Mouse (Mus musculus) limb, embryonic 14.5 days (tissue): ENCODE data around the gene Nfe2l1. TPM values are rescaled to one million over a fixed set of nuclear protein-coding genes. Genes with fewer than 3 reads are reported as not detected.

Experiments used
- ATAC-seq: fragments of 200-750 bp; cut with Nextera tagmentation; 2 replicates; pipeline ENCODE4 v1.8.0; 2017; ENCODE audit warnings: low read depth, moderate number of reproducible peaks, moderate TSS enrichment; ENCODE audit not compliant: low FRiP score
- DNase-seq: peaks from one replicate; pipeline ENCODE4 v3.0.0-alpha.2; 2015; ENCODE audit warnings: low spot score
- H3K27ac ChIP-seq: fragments of 300-500 bp; sonication (generic); replicated peaks from 2 replicates; pipeline ENCODE4 v1.5.1; 2014; ENCODE audit warnings: low read depth, mild to moderate bottlenecking, low read length, moderate library complexity, mixed read lengths
- H3K27me3 ChIP-seq: fragments of 300-500 bp; sonication (generic); 2 replicates; pipeline ENCODE4 v1.6.1; 2014; ENCODE audit warnings: low read length, mixed read lengths; ENCODE audit not compliant: control insufficient read depth, insufficient read depth
- H3K36me3 ChIP-seq: fragments of 300-500 bp; sonication (generic); 2 replicates; pipeline ENCODE4 v1.6.1; 2014; ENCODE audit warnings: mild to moderate bottlenecking, low read length, moderate library complexity, mixed read lengths; ENCODE audit not compliant: control insufficient read depth, insufficient read depth
- H3K4me1 ChIP-seq: fragments of 300-500 bp; sonication (generic); 2 replicates; pipeline ENCODE4 v1.6.1; 2014; ENCODE audit warnings: antibody characterized with exemption, low read length, mixed read lengths; ENCODE audit not compliant: control insufficient read depth, insufficient read depth
- H3K4me2 ChIP-seq: fragments of 300-500 bp; sonication (generic); replicated peaks from 2 replicates; pipeline ENCODE4 v1.6.1; 2014; ENCODE audit warnings: low read depth, mild to moderate bottlenecking, low read length, moderate library complexity; ENCODE audit not compliant: severe bottlenecking
- H3K4me3 ChIP-seq: fragments of 300-500 bp; sonication (generic); replicated peaks from 2 replicates; pipeline ENCODE4 v1.5.1; 2014; ENCODE audit warnings: low read length
- H3K9ac ChIP-seq: fragments of 300-500 bp; sonication (generic); 2 replicates; pipeline ENCODE4 v1.6.1; 2014; ENCODE audit warnings: mild to moderate bottlenecking, low read depth, low read length, moderate library complexity; ENCODE audit not compliant: severe bottlenecking
- H3K9me3 ChIP-seq: fragments of 300-500 bp; sonication (generic); 2 replicates; pipeline ENCODE4 v1.6.1; 2016; ENCODE audit warnings: low read length; ENCODE audit not compliant: control insufficient read depth
- POLR2A ChIP-seq: fragments of 200-500 bp; IDR thresholded peaks from 2 replicates; pipeline ENCODE4 v1.8.0; 2012; ENCODE audit warnings: inconsistent platforms, mild to moderate bottlenecking, moderate library complexity, borderline replicate concordance; ENCODE audit not compliant: insufficient read depth, insufficient read length; ENCODE audit errors: extremely low read depth
- WGBS: fragments of 180-500 bp; shearing (Covaris S2); extraction: QIAGEN DNeasy Blood & Tissue Kit; methylation state at CpG from one replicate; pipeline ENCODE4 v1.1.7; 2014; 5-methylcytosine and 5-hydroxymethylcytosine counted together
- polyA plus RNA-seq, 2 experiments: library from polyadenylated mRNA; depleted of rRNA in 1 of 2; stranded (reverse) in 1 of 2; unstranded in 1 of 2; fragments of >200 nt; fragmentation: Nextera tagmentation in 1 of 2; extraction: Ambion mirVana in 1 of 2; gene quantifications; 2 replicates each; pipeline versions ENCODE4 v1.2.1 to v1.2.3; 2012 to 2014

The Nfe2l1 gene
- polyA plus RNA-seq, 2 experiments, result 42.0 to 94.5 TPM

DNA sequence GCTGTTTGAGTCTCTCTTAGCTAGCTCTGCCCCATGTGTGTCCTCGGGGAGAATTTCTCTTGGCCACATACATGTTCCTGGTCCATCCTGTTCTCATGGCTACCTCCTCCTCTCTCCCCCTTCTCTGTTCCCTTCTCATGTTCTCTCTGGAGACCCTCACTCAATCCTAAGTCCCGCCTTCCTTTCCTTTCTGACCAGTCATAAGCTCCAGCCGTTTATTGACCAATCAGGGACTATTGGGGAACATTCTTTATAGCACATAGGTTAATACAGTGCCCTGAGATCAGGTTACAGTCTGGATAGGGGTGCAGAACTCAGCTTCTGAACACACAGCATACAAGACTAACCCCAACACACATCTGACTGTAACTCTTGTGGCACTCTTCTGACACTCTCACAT, 17.5 kb upstream of the Nfe2l1 start:
- no peaks in the 10 kb centered on the region for H3K36me3 ChIP-seq
- no peak overlapping the region for H3K4me2 ChIP-seq
- ATAC-seq (peak; percentile 75), DNase-seq (peak; percentile 35)
- no peak for TF ChIP-seq POLR2A
- no peaks in the 10 kb centered on the region for H3K9me3 ChIP-seq
- 0 out of 2 replicates have a peak, but pooled peaks cover 4% of the 10 kb centered on the region for H3K4me1 ChIP-seq
- no peak overlapping the region for H3K4me3 ChIP-seq
- no peaks in the 10 kb centered on the region for H3K27me3 ChIP-seq
- 36% methylated on average over 3 of the region's 3 CpGs for WGBS
- no peak overlapping the region for H3K9ac ChIP-seq
- H3K27ac ChIP-seq, result no peak overlapping the region

DNA sequence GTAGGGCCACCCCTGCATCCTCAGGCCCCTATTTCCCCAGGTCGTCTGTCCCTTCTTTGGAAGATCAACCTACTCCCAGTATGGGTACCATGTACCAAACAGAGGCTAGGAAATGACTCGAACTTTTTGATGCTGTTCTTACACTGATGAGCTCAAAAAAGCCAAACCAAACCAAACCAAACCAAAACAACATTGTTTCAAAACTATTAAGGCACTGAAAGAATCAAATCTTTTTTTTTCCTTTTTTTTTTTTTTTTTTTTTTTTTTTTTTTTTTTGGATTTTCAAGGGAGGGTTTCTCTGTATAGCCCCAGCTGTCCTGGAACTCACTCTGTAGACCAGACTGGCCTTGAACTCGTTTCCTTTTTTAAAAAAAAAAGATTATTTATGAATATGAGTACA, 13.9 kb upstream of the Nfe2l1 start:
- H3K4me3 ChIP-seq, result no peak overlapping the region
- ATAC-seq, result no peak
- no peaks in the 10 kb centered on the region for H3K9me3 ChIP-seq
- H3K4me2 ChIP-seq, result no peak overlapping the region
- no peak overlapping the region for H3K27ac ChIP-seq
- 54% methylated on average over 3 of the region's 3 CpGs for WGBS
- no peak for DNase-seq
- no peaks in the 10 kb centered on the region for H3K36me3 ChIP-seq
- H3K27me3 ChIP-seq, result no peaks in the 10 kb centered on the region
- no peak for TF ChIP-seq POLR2A
- H3K4me1 ChIP-seq, result no peaks in the 10 kb centered on the region
- H3K9ac ChIP-seq, result no peak overlapping the region

DNA sequence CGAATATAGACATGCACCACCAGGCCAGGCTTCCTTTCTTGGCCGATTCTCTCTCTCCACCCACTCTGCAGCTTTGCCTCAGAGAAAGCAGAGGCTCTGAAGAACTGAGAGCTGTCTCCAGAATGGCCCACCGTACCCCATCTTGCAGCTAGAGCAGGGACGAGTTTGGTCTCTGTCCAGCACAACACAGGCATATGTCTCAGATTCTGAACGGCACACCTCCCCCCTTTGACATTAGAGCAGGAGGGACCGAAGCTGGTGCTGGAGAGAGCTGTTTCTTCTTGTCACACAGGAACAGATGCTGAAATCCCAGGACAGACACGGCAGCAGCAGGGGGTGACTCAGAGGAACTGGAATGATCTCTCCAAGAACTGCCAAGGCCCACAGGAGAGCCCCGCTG, 10.5 kb upstream of the Nfe2l1 start:
- H3K36me3 ChIP-seq, result no peaks in the 10 kb centered on the region

DNA sequence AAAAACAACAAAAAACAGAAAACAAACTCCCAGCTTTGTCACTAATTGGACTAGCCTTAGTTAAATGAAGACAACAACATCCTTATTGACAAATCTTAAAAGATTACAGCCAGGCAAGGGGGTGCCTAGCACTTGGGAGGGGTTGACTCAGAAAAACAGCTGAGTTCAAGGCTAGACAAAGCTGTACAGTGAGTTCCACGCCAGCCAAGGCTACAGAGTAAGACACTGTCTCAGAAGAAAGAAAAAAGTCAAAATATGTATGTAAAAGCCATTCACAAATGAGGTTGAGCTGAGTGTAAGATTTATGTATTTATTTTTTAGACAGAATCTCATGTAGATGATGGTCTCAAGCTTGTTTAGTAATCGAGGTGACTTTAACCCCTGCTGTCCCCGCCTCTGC, 10.1 kb upstream of the Nfe2l1 start:
- ATAC-seq (no peak), DNase-seq (no peak)
- H3K36me3 ChIP-seq, result no peaks in the 10 kb centered on the region
- H3K4me1 ChIP-seq, result no peaks in the 10 kb centered on the region
- H3K27me3 ChIP-seq, result no peaks in the 10 kb centered on the region
- H3K9ac ChIP-seq, result no peak overlapping the region
- TF ChIP-seq POLR2A, result no peak
- H3K4me3 ChIP-seq, result no peak overlapping the region
- WGBS, result 74% methylated on average over 3 of the region's 3 CpGs
- H3K4me2 ChIP-seq, result no peak overlapping the region
- H3K9me3 ChIP-seq, result no peaks in the 10 kb centered on the region
- no peak overlapping the region for H3K27ac ChIP-seq

More for the DNA sequence above, 10.5 kb upstream of the Nfe2l1 start:
- 37% methylated on average over 8 of the region's 8 CpGs for WGBS
- DNase-seq, result no peak
- no peak overlapping the region for H3K27ac ChIP-seq
- H3K9ac ChIP-seq, result no peak overlapping the region
- H3K4me1 ChIP-seq, result no peaks in the 10 kb centered on the region
- H3K4me3 ChIP-seq, result no peak overlapping the region
- no peaks in the 10 kb centered on the region for H3K9me3 ChIP-seq
- no peaks in the 10 kb centered on the region for H3K27me3 ChIP-seq
- no peak for ATAC-seq
- TF ChIP-seq POLR2A, result no peak
- H3K4me2 ChIP-seq, result no peak overlapping the region

DNA sequence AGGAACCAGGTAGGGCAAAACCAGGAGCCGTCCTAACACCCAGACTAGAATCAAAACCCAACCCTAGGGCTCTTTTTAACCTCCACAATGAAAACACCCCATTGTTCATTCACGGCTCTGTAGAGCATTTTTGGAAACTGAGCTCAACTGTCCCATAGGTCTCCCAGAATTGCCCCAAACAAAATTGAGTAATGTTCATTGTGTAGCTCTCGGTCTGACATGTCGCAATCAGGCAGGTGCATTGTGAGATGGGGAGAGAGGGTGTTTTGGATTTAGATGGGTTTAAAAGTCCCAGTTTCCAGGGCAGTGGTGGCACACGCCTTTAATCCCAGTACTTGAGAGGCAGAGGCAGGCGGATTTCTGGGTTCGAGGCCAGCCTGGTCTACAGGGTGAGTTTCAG, 9.7 kb upstream of the Nfe2l1 start:
- DNase-seq (no peak), ATAC-seq (no peak)
- no peak overlapping the region for H3K27ac ChIP-seq
- no peak for TF ChIP-seq POLR2A
- H3K9me3 ChIP-seq, result no peaks in the 10 kb centered on the region
- no peaks in the 10 kb centered on the region for H3K4me1 ChIP-seq
- no peaks in the 10 kb centered on the region for H3K36me3 ChIP-seq
- H3K9ac ChIP-seq, result no peak overlapping the region
- no peak overlapping the region for H3K4me3 ChIP-seq
- H3K27me3 ChIP-seq, result no peaks in the 10 kb centered on the region
- H3K4me2 ChIP-seq, result no peak overlapping the region
- 84% methylated on average over 7 of the region's 7 CpGs for WGBS

DNA sequence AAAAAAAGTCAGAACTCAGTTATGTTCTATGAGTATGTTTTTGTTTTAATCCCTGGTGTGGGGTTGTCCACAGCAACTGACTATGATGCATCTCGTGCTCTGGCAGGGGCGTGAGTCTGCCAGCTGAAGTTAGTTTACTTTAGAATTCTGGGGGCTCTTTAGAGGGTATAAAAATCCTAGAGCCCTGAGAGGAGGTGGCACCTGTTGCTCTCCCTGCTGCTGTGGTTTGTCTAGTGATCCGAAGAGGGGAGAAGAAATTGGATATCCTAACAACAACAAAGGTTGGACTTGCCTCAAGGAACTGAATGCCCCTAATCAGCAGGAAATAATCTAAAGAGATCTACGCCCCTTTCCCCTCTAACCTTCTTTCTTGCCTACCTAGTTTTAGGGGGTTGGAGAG, 8.6 kb upstream of the Nfe2l1 start:
- no peak overlapping the region for H3K4me3 ChIP-seq
- no peak overlapping the region for H3K27ac ChIP-seq
- no peaks in the 10 kb centered on the region for H3K27me3 ChIP-seq
- H3K9ac ChIP-seq, result no peak overlapping the region
- no peaks in the 10 kb centered on the region for H3K9me3 ChIP-seq
- no peaks in the 10 kb centered on the region for H3K36me3 ChIP-seq
- TF ChIP-seq POLR2A, result no peak
- DNase-seq, result no peak
- H3K4me1 ChIP-seq, result no peaks in the 10 kb centered on the region
- no peak overlapping the region for H3K4me2 ChIP-seq
- 53% methylated on average over 4 of the region's 4 CpGs for WGBS
- no peak for ATAC-seq
